Mouse (Mus musculus): ENCODE measurements around the gene Gm6034. TPM values are rescaled to one million over a fixed set of nuclear protein-coding genes. Genes with fewer than 3 reads are reported as not detected.
"Not testable (repeated sequence)": the region's sequence is repeated elsewhere in the genome, so short reads cannot be mapped to it uniquely, and the experiment has no call there.

The Gm6034 gene
- polyA plus RNA-seq, 1 experiment from 2014 or later: not detected

- Histone ChIP-seq H3K9me3 (no peaks in the 10 kb centered on the region), H3K4me2 (no peak overlapping the region), H3K27ac (replicated peaks) (no peak overlapping the region), H3K9ac (no peak overlapping the region), H3K4me3 (no peak overlapping the region), H3K27me3 (no peaks in the 10 kb centered on the region), H3K36me3 (no peaks in the 10 kb centered on the region), H3K4me1 (replicated peaks) (no peaks in the 10 kb centered on the region)
- 46% methylated on average over 4 of the region's 4 CpGs for WGBS
- ATAC-seq (ENCODE audit: low FRiP score, low read depth): no peak
These were observed 16.9 kb upstream of the Gm6034 start for GRCm38 (mm10) chr17:36025901-36026300.

- Histone ChIP-seq H3K4me2 (no peak overlapping the region), H3K27me3 (no peaks in the 10 kb centered on the region), H3K36me3 (no peaks in the 10 kb centered on the region), H3K9ac (no peak overlapping the region), H3K4me3 (no peak overlapping the region), H3K9me3 (no peaks in the 10 kb centered on the region), H3K27ac (replicated peaks) (no peak overlapping the region), H3K4me1 (replicated peaks) (peaks cover 12% of the 10 kb centered on the region)
- WGBS: 96% methylated on average over 4 of the region's 4 CpGs
- no peak for ATAC-seq (ENCODE audit: low FRiP score, low read depth)
These were observed 15.1 kb upstream of the Gm6034 start for GRCm38 (mm10) chr17:36027663-36028062.

- no peak overlapping the region for H3K9ac ChIP-seq
- 86% methylated on average over 7 of the region's 7 CpGs for WGBS
- H3K27me3 ChIP-seq: no peaks in the 10 kb centered on the region
- no peaks in the 10 kb centered on the region for H3K36me3 ChIP-seq
- peaks cover 13% of the 10 kb centered on the region for H3K4me1 ChIP-seq (replicated peaks)
- ATAC-seq (ENCODE audit: low FRiP score, low read depth): no peak
- no peak overlapping the region for H3K4me2 ChIP-seq
- H3K27ac ChIP-seq (replicated peaks): no peak overlapping the region
- no peak overlapping the region for H3K4me3 ChIP-seq
- no peaks in the 10 kb centered on the region for H3K9me3 ChIP-seq
These were observed 13.7 kb upstream of the Gm6034 start for GRCm38 (mm10) chr17:36028879-36029619.

GRCm38 (mm10) chr17:36030046-36030702, 12.6 kb upstream of the Gm6034 start:
- not testable (repeated sequence) for H3K9me3 ChIP-seq; H3K27ac ChIP-seq (replicated peaks); H3K4me3 ChIP-seq; H3K36me3 ChIP-seq; H3K9ac ChIP-seq; H3K27me3 ChIP-seq; ATAC-seq (ENCODE audit: low FRiP score, low read depth); H3K4me2 ChIP-seq
- WGBS: 86% methylated on average over 4 of the region's 4 CpGs
- H3K4me1 ChIP-seq (replicated peaks): peaks cover 13% of the 10 kb centered on the region

DNA sequence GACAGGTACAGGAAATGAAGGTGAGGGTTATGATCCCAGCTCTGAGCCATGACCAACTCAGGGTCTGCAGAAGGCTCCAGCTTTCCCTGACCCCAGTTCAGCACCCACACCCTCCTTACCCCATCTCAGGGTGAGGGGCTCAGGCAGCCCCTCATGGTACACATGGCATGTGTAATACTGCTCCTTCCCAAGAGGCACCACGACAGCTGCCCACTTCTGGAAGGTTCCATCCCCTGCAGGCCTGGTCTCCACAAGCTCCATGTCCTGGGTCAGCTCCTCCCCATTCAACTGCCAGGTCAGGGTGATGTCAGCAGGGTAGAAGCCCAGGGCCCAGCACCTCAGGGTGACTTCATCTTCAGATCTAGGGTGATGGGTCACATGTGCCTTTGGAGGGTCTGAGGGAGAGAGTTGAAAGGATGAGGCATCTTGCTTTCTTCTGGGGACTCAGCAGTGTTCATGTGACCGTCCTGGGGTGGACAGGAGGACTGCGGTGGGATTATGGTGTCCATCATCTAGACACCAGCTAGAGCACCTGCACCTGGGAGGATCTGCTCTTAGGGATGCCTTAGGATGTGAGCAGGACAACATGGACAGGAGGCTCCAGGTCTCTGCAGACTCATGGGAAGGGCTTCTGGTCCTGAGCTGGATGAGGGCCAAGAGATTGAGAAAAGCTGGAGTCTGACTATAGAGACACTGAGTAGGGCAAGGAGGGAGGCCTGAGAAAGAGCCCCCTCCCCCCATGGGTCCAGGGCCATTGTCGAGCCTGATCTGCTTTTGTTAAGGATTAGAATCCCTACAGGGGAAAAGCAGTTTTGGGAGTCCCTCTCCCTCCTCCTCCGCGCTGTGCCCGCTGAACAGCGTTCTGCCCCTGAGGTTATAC, 11.8 kb upstream of the Gm6034 start:
- H3K9ac ChIP-seq: 0 out of 2 replicates have a peak overlapping the region, but pooled peaks have one; percentile 38

DNA sequence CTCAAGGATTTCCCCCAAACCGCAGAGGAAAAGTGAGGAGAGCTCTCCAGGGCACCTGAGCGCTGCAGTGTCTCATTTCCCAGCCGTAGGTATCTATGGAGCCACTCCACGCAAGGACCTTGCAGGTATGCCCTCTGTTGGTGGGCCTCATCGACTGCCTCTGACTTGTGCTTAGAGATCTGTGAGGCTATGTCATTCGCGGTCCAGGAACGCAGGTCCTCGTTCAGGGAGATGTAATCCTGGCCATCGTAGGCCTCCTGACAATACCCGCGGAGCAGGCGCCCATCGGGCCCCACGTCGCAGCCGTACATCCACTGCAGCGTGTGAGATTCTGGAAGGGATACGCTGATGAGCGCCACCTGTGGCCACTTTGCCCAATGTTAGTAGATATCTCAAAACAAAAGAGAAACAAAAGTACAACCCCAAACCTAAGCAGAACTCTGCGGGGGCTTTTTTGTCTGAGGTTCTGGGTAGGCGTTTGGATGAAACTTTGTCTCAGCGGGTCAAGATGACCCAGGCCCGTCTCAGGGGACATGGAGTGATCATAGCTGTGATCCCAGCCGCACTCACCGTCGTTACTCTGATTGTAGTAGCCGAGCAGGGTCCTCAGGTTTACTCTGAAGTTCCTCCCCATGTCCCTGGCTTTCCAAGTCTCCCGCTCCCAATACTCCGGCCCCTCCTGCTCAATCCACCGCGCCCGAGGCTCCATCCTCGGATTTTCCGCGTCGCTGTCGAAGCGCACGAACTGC, 11.0 kb upstream of the Gm6034 start:
- not testable (repeated sequence) for H3K27me3 ChIP-seq; H3K27ac ChIP-seq (replicated peaks); H3K36me3 ChIP-seq; H3K9me3 ChIP-seq
- peak overlapping the region; percentile 90 for H3K4me2 ChIP-seq
- H3K9ac ChIP-seq: peak overlapping the region; percentile 38
- H3K4me1 ChIP-seq (replicated peaks): peaks cover 13% of the 10 kb centered on the region
- 2% methylated on average over 40 of the region's 40 CpGs for WGBS
- peak overlapping the region; percentile 48 for H3K4me3 ChIP-seq
- ATAC-seq (ENCODE audit: low FRiP score, low read depth): peak; percentile 82

More for the DNA sequence above, 11.8 kb upstream of the Gm6034 start:
- not testable (repeated sequence) for H3K36me3 ChIP-seq; H3K27me3 ChIP-seq; H3K9me3 ChIP-seq; H3K27ac ChIP-seq (replicated peaks)
- Histone ChIP-seq H3K4me2 (peak overlapping the region; percentile 90), H3K4me3 (peak overlapping the region; percentile 48), H3K4me1 (replicated peaks) (peaks cover 13% of the 10 kb centered on the region)
- 0 out of 2 replicates have a peak, but pooled peaks have one; percentile 2 for ATAC-seq (ENCODE audit: low FRiP score, low read depth)
- WGBS: 40% methylated on average over 7 of the region's 8 CpGs

DNA sequence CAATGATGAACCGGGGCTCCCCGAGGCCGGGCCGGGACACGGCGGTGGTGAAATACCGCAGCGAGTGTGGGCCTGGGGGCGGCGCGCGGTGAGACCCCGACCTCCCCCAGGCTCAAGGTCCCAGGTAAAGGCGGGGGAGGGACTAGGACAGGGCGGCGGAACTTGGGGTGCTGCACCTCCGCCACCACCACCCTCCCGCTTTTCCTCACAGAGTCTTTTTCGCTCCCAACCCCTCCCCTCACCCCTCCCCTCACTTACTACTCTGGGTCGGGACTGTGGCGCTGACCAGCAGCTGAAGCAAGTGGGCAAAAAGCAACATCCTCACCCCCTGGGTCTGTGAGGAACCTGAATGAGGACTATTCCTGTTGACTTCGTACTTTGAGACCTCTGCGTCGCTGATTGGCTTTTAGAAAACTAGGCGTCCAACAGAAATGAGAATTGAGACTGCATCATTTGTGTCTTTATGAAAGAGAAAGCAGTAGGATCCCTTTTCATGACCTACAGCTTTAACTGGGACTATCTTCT, 10.3 kb upstream of the Gm6034 start, which contains the start of gene H2-T23:
H2-T23 (minus strand) TSS at position 505 of the 525 bp plus-strand sequence.
- H3K4me2 ChIP-seq: peak within 1 kb of the TSS; percentile 90
- H3K36me3 ChIP-seq; H3K27me3 ChIP-seq; H3K27ac ChIP-seq (replicated peaks); H3K9me3 ChIP-seq: not testable (repeated sequence)
- peak; percentile 35; the same call in 1 of the 2 replicates for ATAC-seq (ENCODE audit: low FRiP score, low read depth)
- H3K4me3 ChIP-seq: peak within 1 kb of the TSS; percentile 48
- peaks cover 13% of the 10 kb centered on the region for H3K4me1 ChIP-seq (replicated peaks)
- peak within 1 kb of the TSS; percentile 38 for H3K9ac ChIP-seq
- under 1% methylated on average over 22 of the region's 25 CpGs for WGBS

- 58% methylated on average over 3 of the region's 3 CpGs for WGBS
- not testable (repeated sequence) for H3K27ac ChIP-seq (replicated peaks); H3K36me3 ChIP-seq; H3K9ac ChIP-seq; H3K4me3 ChIP-seq; H3K4me2 ChIP-seq; ATAC-seq (ENCODE audit: low FRiP score, low read depth); H3K27me3 ChIP-seq; H3K9me3 ChIP-seq
- peaks cover 13% of the 10 kb centered on the region for H3K4me1 ChIP-seq (replicated peaks)
These were observed 8.2 kb upstream of the Gm6034 start for GRCm38 (mm10) chr17:36034524-36034923.

DNA sequence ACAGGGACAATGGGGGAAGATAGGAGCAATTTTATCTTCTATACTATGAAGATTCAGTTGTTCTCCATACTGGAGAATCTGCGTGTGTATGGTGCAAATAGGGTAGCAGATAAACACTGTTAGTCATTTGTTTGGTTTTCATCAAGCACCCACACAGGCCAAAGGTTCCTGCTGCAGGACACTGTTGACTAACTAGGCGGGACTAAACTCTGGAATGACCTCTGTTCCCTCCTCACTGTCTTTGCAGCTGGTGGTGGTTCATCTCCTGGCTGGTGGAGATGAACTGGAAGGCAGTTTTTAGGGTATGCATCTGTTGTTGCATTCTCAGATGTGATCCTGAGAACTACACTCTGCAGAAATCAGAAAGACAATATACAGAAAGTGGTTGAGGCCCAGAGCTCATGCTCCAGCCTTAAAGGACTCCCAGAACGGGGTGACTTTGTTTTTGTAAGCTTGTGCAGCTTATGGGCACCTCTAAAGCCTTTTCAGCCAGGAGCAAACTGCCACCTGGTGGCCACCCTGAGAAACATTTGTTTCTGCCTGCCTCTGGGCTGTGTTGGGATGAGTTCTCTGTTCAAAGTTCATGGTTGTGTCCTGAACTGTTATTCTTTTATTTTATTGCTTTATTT, 7.6 kb upstream of the Gm6034 start:
- not testable (repeated sequence) for H3K9me3 ChIP-seq; ATAC-seq (ENCODE audit: low FRiP score, low read depth)
- 42% methylated on average over 3 of the region's 3 CpGs for WGBS

DNA sequence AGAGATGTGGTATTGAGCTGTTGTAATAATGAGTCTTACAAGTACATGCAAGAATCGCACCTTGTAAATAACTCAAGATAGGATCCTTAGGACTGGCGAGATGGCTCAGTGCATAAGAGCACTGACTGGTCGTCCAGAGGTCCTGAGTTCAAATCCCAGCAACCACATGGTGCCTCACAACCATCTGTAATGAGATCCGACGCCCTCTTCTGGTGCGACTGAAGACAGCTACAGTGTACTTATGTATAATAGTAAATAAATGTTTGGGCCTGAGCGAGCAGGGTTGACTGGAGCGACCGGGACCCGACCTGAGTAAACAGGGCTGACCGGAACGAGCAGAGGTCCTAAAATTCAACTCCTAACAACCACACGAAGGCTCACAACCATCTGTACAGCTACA, 6.6 kb upstream of the Gm6034 start:
- H3K36me3 ChIP-seq; H3K27ac ChIP-seq (replicated peaks): not testable (repeated sequence)
- 86% methylated on average over 13 of the region's 13 CpGs for WGBS

More for the DNA sequence above, 7.6 kb upstream of the Gm6034 start:
- H3K4me3 ChIP-seq; H3K36me3 ChIP-seq; H3K9ac ChIP-seq; H3K27ac ChIP-seq (replicated peaks); H3K27me3 ChIP-seq; H3K4me2 ChIP-seq: not testable (repeated sequence)
- peaks cover 13% of the 10 kb centered on the region for H3K4me1 ChIP-seq (replicated peaks)

GRCm38 (mm10) chr17:36040604-36041003, 2.2 kb upstream of the Gm6034 start:
- not testable (repeated sequence) for H3K36me3 ChIP-seq; H3K4me1 ChIP-seq (replicated peaks); ATAC-seq (ENCODE audit: low FRiP score, low read depth)

More for the DNA sequence above, 6.6 kb upstream of the Gm6034 start:
- H3K4me1 ChIP-seq (replicated peaks): peaks cover 13% of the 10 kb centered on the region
- not testable (repeated sequence) for H3K4me2 ChIP-seq; H3K4me3 ChIP-seq; H3K27me3 ChIP-seq; H3K9me3 ChIP-seq; H3K9ac ChIP-seq; ATAC-seq (ENCODE audit: low FRiP score, low read depth)

More at GRCm38 (mm10) chr17:36040604-36041003, 2.2 kb upstream of the Gm6034 start:
- not testable (repeated sequence) for H3K9ac ChIP-seq; H3K9me3 ChIP-seq; H3K27ac ChIP-seq (replicated peaks); H3K4me2 ChIP-seq; H3K4me3 ChIP-seq; H3K27me3 ChIP-seq
- 91% methylated on average over 2 of the region's 2 CpGs for WGBS
